Mouse (Mus musculus): ENCODE data around the gene Nynrin. TPM values are rescaled to one million over a fixed set of nuclear protein-coding genes. Genes with fewer than 3 reads are reported as not detected.
A peak's percentile ranks its signal among the peaks of the same experiment; 100 is the strongest.

The Nynrin gene
- total and polyA plus RNA-seq, 3 experiments = 3.0 to 5.6 (median 4.2) TPM

DNA sequence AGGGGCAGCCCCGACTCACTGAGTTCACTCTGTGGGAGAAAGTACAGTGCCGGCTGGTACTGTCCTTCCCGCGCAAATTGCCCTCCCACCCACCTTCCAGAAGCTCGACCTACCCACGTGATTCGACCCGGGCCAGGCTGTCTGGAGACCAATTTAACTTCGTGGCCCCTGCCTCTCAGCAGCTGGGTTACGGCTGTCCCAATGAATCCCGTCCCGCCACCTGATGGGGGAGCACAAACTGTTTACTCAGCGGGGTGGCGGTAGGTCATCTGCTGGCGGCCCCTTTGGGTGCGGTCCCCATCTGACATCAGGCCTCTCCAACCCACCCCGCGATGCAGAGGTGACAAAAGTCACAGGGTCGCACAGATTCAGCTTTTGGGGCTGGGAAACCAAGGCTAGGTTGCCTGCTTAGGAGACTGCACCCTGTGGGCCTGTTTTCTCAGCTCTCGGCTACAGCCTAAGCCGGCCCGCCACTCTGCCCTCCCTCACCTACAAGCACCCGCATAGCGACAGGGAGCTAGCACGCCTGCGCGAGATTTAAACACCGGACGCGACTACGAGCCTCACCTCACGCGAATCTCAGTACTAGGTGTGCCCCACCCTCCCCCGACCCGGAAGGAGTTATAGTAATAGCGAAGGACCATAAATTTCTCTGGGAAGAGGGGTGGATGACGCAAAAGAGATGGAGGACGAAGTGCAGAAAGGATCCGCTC lies 46.0 kb downstream of the Nynrin start, which contains the start of gene Sdr39u1:
Gene Sdr39u1, minus strand, starts transcription at position 593 of the 713 bp plus-strand sequence.
- H3K4me1 ChIP-seq (ENCODE audit: insufficient read depth, low read depth, low read length) = peaks cover 40% of the 10 kb centered on the region
- H3K9me3 ChIP-seq (replicated peaks) = no peaks in the 10 kb centered on the region
- peaks cover 3% of the 10 kb centered on the region; the same call in 1 of the 2 replicates for H3K27me3 ChIP-seq (ENCODE audit: insufficient read depth, low read length)
- no peak for TF ChIP-seq TAL1 (conservative IDR thresholded peaks at IDR 0.05; ENCODE audit: low read depth, low read length)
- TF ChIP-seq GATA2 (IDR thresholded peaks at IDR 0.05; ENCODE audit: borderline replicate concordance, low read depth, low read length) = no peak
- no peak for TF ChIP-seq CTCF (IDR thresholded peaks at IDR 0.05; ENCODE audit: low read depth, low read length)
- no peak for TF ChIP-seq POLR2AphosphoS5 (IDR thresholded peaks at IDR 0.05; ENCODE audit: insufficient replicate concordance, low read depth, low read length)
- ATAC-seq (ENCODE audit: extremely low read depth, insufficient number of reproducible peaks, low FRiP score, poor library complexity, severe bottlenecking) = no peak
- peaks cover 54% of the 10 kb centered on the region for H3K36me3 ChIP-seq (replicated peaks)
- no peak within 1 kb of the TSS for H3K4me3 ChIP-seq (ENCODE audit: low read depth, low read length)
- DNase-seq (ENCODE audit: low spot score) = no peak

DNA sequence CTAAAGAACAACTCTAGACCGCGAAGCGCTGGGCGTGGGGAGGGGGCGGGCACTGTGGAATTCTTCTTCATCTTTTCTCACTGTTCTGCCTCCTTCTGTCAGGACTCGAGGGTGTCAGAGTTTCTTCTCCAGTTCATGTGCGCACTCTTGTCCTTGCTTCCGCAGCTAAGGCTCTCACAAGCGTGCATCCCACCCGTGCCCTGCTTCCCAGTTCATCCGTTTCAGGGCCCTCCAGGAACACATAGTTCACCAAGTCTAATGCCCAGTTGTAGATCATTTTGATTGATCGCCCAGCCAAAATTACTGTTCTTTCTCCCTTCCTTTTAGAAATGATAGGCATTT lies 46.6 kb downstream of the Nynrin start:
- no peak for ATAC-seq (ENCODE audit: extremely low read depth, insufficient number of reproducible peaks, low FRiP score, poor library complexity, severe bottlenecking)
- Histone ChIP-seq H3K4me3 (ENCODE audit: low read depth, low read length) (no peak overlapping the region), H3K27me3 (ENCODE audit: insufficient read depth, low read length) (peaks cover 3% of the 10 kb centered on the region; the same call in 1 of the 2 replicates), H3K36me3 (replicated peaks) (peaks cover 49% of the 10 kb centered on the region), H3K4me1 (ENCODE audit: insufficient read depth, low read depth, low read length) (peaks cover 40% of the 10 kb centered on the region), H3K9me3 (replicated peaks) (no peaks in the 10 kb centered on the region)
- TF ChIP-seq CTCF (IDR thresholded peaks at IDR 0.05; ENCODE audit: low read depth, low read length) = no peak
- TF ChIP-seq TAL1 (conservative IDR thresholded peaks at IDR 0.05; ENCODE audit: low read depth, low read length) = no peak
- no peak for TF ChIP-seq POLR2AphosphoS5 (IDR thresholded peaks at IDR 0.05; ENCODE audit: insufficient replicate concordance, low read depth, low read length)
- no peak for TF ChIP-seq GATA2 (IDR thresholded peaks at IDR 0.05; ENCODE audit: borderline replicate concordance, low read depth, low read length)
- no peak for TF ChIP-seq GATA1 (IDR thresholded peaks at IDR 0.05; ENCODE audit: borderline replicate concordance, low read length)
- DNase-seq (ENCODE audit: low spot score) = no peak

DNA sequence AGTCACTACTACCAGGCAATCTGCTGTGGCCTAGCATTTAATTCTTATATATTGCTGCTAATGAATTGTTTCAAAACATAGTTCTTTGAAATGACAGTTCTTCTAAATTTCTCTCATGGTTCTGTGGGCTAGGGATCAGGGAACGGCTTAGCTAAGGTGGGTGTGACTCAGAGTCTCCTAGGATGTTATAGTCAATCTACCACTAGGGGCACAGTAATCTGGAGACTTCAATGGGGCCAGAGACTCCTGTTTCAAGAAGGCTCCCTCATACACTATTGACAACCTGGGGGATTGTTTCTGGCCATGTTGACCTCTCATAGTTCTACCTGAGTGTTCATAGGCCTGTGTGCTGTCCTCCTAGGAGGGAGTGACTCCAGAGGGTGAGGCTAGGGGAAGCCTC lies 51.7 kb downstream of the Nynrin start:
- TF ChIP-seq POLR2AphosphoS5 (IDR thresholded peaks at IDR 0.05; ENCODE audit: insufficient replicate concordance, low read depth, low read length) = no peak
- TF ChIP-seq CTCF (IDR thresholded peaks at IDR 0.05; ENCODE audit: low read depth, low read length) = no peak
- TF ChIP-seq TAL1 (conservative IDR thresholded peaks at IDR 0.05; ENCODE audit: low read depth, low read length) = no peak
- TF ChIP-seq GATA2 (IDR thresholded peaks at IDR 0.05; ENCODE audit: borderline replicate concordance, low read depth, low read length) = no peak
- TF ChIP-seq GATA1 (IDR thresholded peaks at IDR 0.05; ENCODE audit: borderline replicate concordance, low read length) = no peak
- no peaks in the 10 kb centered on the region for H3K9me3 ChIP-seq (replicated peaks)
- H3K4me1 ChIP-seq (ENCODE audit: insufficient read depth, low read depth, low read length) = peaks cover 23% of the 10 kb centered on the region
- H3K4me3 ChIP-seq (ENCODE audit: low read depth, low read length) = no peak overlapping the region
- no peak for DNase-seq (ENCODE audit: low spot score)
- peaks cover 19% of the 10 kb centered on the region for H3K27me3 ChIP-seq (ENCODE audit: insufficient read depth, low read length)
- H3K36me3 ChIP-seq (replicated peaks) = no peaks in the 10 kb centered on the region
- no peak for ATAC-seq (ENCODE audit: extremely low read depth, insufficient number of reproducible peaks, low FRiP score, poor library complexity, severe bottlenecking)

DNA sequence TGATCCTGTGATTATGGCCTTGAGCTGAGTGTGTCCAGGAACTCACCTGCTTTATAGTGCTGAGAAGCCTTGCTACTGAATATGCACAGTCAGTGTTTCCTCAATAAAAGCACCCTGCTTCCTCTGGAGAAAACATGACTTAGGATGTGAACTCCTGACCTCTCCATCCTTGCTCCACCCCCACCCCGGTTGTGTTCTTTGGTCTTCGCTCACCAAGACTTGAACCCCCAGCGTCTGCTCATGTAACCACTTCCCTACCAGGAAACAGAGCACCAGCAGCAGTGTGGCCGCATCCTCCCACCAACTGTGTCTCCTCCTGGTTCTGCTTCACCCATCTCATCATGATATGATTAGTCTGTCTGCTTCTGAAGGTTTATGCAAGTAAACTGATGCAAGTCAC lies 59.6 kb downstream of the Nynrin start:
- H3K36me3 ChIP-seq (replicated peaks) = no peaks in the 10 kb centered on the region
- peaks cover 11% of the 10 kb centered on the region for H3K4me1 ChIP-seq (ENCODE audit: insufficient read depth, low read depth, low read length)
- peaks cover 3% of the 10 kb centered on the region; the same call in 1 of the 2 replicates for H3K27me3 ChIP-seq (ENCODE audit: insufficient read depth, low read length)
- no peaks in the 10 kb centered on the region for H3K9me3 ChIP-seq (replicated peaks)
- ATAC-seq (ENCODE audit: extremely low read depth, insufficient number of reproducible peaks, low FRiP score, poor library complexity, severe bottlenecking) (no peak), DNase-seq (ENCODE audit: low spot score) (no peak)
- no peak overlapping the region for H3K4me3 ChIP-seq (ENCODE audit: low read depth, low read length)
- TF ChIP-seq GATA1 (IDR thresholded peaks at IDR 0.05; ENCODE audit: borderline replicate concordance, low read length) (no peak), TAL1 (conservative IDR thresholded peaks at IDR 0.05; ENCODE audit: low read depth, low read length) (no peak), CTCF (IDR thresholded peaks at IDR 0.05; ENCODE audit: low read depth, low read length) (no peak), GATA2 (IDR thresholded peaks at IDR 0.05; ENCODE audit: borderline replicate concordance, low read depth, low read length) (no peak), POLR2AphosphoS5 (IDR thresholded peaks at IDR 0.05; ENCODE audit: insufficient replicate concordance, low read depth, low read length) (no peak)

DNA sequence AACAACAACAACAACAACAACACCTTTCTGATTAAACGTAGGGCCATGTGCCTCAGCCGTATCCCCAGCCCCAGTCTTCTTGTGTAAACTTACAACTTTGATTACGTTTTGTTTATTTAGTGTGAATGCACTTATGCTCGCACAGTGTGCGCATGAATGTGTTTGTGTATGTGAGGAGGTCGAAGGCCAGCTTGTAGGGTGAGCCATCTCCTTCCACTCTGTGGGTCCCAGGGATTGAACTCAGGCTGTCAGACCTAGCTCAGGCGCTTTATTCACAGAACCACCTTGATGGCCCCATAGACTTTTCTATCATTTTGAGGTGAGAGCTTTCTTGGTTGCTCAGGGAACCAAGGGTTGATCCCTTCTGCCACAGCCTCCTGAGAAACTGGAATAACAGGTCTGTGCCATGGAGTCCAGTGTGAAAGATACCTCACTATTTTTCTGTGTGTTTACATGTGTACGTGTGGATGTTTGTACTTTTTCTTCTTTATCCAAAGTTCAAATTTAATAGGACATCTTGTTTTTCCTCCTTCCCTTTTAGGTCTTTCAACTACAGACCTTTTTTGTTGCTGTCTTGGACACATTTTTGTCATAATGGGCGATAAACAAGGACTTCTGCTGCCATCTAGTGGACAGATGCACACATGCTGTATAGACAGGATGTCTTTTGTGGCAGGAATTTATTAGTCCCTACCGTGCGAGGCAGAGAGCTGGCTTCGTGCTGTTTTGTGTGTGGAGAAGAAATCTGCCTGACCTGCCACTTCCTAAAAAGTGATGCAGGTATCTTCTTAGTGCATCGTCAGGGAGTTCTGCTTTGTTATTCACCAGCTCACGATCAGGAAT lies 64.7 kb downstream of the Nynrin start:
- Histone ChIP-seq H3K9me3 (replicated peaks) (no peaks in the 10 kb centered on the region), H3K27me3 (ENCODE audit: insufficient read depth, low read length) (no peaks in the 10 kb centered on the region), H3K4me1 (ENCODE audit: insufficient read depth, low read depth, low read length) (peaks cover 52% of the 10 kb centered on the region), H3K4me3 (ENCODE audit: low read depth, low read length) (no peak overlapping the region), H3K36me3 (replicated peaks) (no peaks in the 10 kb centered on the region)
- DNase-seq (ENCODE audit: low spot score) (peak; percentile 48), ATAC-seq (ENCODE audit: extremely low read depth, insufficient number of reproducible peaks, low FRiP score, poor library complexity, severe bottlenecking) (no peak)
- TF ChIP-seq GATA1 (IDR thresholded peaks at IDR 0.05; ENCODE audit: borderline replicate concordance, low read length) = no peak
- peak; percentile 85 for TF ChIP-seq CTCF (IDR thresholded peaks at IDR 0.05; ENCODE audit: low read depth, low read length)
- TF ChIP-seq GATA2 (IDR thresholded peaks at IDR 0.05; ENCODE audit: borderline replicate concordance, low read depth, low read length) = no peak
- TF ChIP-seq TAL1 (conservative IDR thresholded peaks at IDR 0.05; ENCODE audit: low read depth, low read length) = no peak
- TF ChIP-seq POLR2AphosphoS5 (IDR thresholded peaks at IDR 0.05; ENCODE audit: insufficient replicate concordance, low read depth, low read length) = no peak
